In the genomic region with DNA sequence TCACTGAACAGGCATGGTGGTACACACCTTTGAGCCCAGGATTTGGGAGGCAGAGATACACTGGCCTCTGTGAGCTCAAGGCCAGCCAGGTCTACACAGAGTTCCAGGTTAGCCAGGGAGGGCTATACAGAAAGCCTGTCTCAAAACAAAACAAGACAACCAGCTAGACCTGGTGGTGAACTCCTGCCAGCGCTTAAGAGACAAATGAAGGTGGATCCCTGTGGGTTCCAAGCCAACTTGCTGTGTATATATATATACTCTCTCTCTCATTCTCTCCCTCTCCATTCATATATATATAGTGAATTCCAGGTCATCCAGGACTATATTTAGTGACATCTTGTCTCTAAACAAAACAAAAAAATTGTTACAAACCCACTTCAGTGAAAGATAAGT, we compare ENCODE assay signal across 8 mouse cellular contexts. TPM values are rescaled to one million over a fixed set of nuclear protein-coding genes. Genes with fewer than 3 reads are reported as not detected.
DNase-seq lines count a peak whose midpoint lies in the region; ATAC-seq and TF ChIP-seq lines count a peak whose summit lies in the region.

No protein-coding gene starts in this region.

- H3K4me3 ChIP-seq in cerebellum, adult 2 months (replicated peaks; ENCODE audit: insufficient read depth, low read depth, low read length): peak overlapping the region; percentile 88
- H3K4me3 ChIP-seq in thymus, adult 2 months (ENCODE audit: control insufficient read depth, insufficient read depth, low read length): peak overlapping the region; percentile 91; the same call in 1 of the 2 replicates
- peak overlapping the region; percentile 86 for H3K4me3 ChIP-seq in liver, embryonic 13.5 days (replicated peaks)

- WGBS in cerebellum, adult 2 months: 33% methylated on average over 1 of the region's 1 CpGs
- 68% methylated on average over 1 of the region's 1 CpGs for WGBS in thymus, adult 2 months
- 57% methylated on average over 1 of the region's 1 CpGs for WGBS in liver, embryonic 13.5 days (ENCODE audit: insufficient replicate concordance)

- no peak overlapping the region for H3K27ac ChIP-seq in cerebellum, adult 2 months (ENCODE audit: insufficient read depth, low read length)
- no peak overlapping the region for H3K27ac ChIP-seq in thymus, adult 2 months (ENCODE audit: control insufficient read depth, insufficient read depth, low read length)
- H3K27ac ChIP-seq in liver, embryonic 13.5 days: peak overlapping the region; percentile 87

- no peak for ATAC-seq in liver, embryonic 13.5 days (ENCODE audit: low read depth)

- H3K4me2 ChIP-seq in liver, embryonic 13.5 days: peak overlapping the region; percentile 79

- H3K27me3 ChIP-seq in cerebellum, adult 2 months (ENCODE audit: control insufficient read depth, insufficient read depth, low read length): no peaks in the 10 kb centered on the region
- no peaks in the 10 kb centered on the region for H3K27me3 ChIP-seq in thymus, adult 2 months (ENCODE audit: control insufficient read depth, insufficient read depth, low read length)
- H3K27me3 ChIP-seq in liver, embryonic 13.5 days: no peaks in the 10 kb centered on the region

- no peak for TF ChIP-seq POLR2A in cerebellum, adult 2 months (IDR thresholded peaks at IDR 0.05; ENCODE audit: borderline replicate concordance, insufficient read depth, low read length)
- no peak for TF ChIP-seq POLR2A in thymus, adult 2 months (IDR thresholded peaks at IDR 0.05; ENCODE audit: control insufficient read depth, extremely low read depth, insufficient read depth, low read length, poor library complexity)

- H3K4me1 ChIP-seq in cerebellum, adult 2 months (ENCODE audit: control insufficient read depth, insufficient read depth, low read length): peaks cover 5% of the 10 kb centered on the region; the same call in 1 of the 2 replicates
- H3K4me1 ChIP-seq in thymus, adult 2 months (replicated peaks; ENCODE audit: control insufficient read depth, insufficient read depth, low read length): peaks cover 14% of the 10 kb centered on the region
- H3K4me1 ChIP-seq in liver, embryonic 13.5 days (replicated peaks): peaks cover 35% of the 10 kb centered on the region

- H3K9ac ChIP-seq in liver, embryonic 13.5 days: peak overlapping the region; percentile 89

- no peaks in the 10 kb centered on the region for H3K9me3 ChIP-seq in liver, embryonic 13.5 days (replicated peaks)

- no peak for TF ChIP-seq CTCF in cerebellum, adult 2 months (IDR thresholded peaks at IDR 0.05; ENCODE audit: borderline replicate concordance, insufficient read depth, low read depth, low read length)
- TF ChIP-seq CTCF in thymus, adult 2 months (IDR thresholded peaks at IDR 0.05; ENCODE audit: borderline replicate concordance, control insufficient read depth, extremely low read depth, insufficient read depth, low read length, poor library complexity): no peak

- H3K36me3 ChIP-seq in thymus, adult 2 months (ENCODE audit: control insufficient read depth, insufficient read depth, low read length): no peaks in the 10 kb centered on the region; the same call in 1 of the 2 replicates
- H3K36me3 ChIP-seq in liver, embryonic 13.5 days: peaks cover 42% of the 10 kb centered on the region

- no peak for DNase-seq in cerebellum, adult 2 months
- DNase-seq in cerebellum, adult 9-11 months: no peak
- DNase-seq in thymus, adult 2 months: no peak
- DNase-seq in thymus, postnatal 25 days: no peak
- no peak for DNase-seq in liver, embryonic 13.5 days
- no peak for DNase-seq in retina, embryonic 14.5 days (ENCODE audit: low spot score)
- DNase-seq in layer of hippocampus, adult 11-12 months (ENCODE audit: low spot score): no peak
- no peak for DNase-seq in frontal cortex, postnatal 36 days (ENCODE audit: low spot score in 2 of 2)

RNA-seq across cellular contexts. Expression of gene Acot8, which starts 0.8 kb away (rescaled TPM):
- polyA plus RNA-seq in cerebellum, adult 2 months (2012; rRNA removed): 36.5 and 39.3 TPM in 2 replicates
- polyA plus RNA-seq in thymus, adult 2 months (2012; rRNA removed): 84.6 and 87.9 TPM in 2 replicates
- 18.8 and 20.3 TPM in 2 replicates for polyA plus RNA-seq in liver, embryonic 13.5 days (2015; fragmentation: Nextera tagmentation; extraction: Ambion mirVana)

RNA-seq across cellular contexts. Expression of gene Zswim3, which starts 1.0 kb away (rescaled TPM):
- 7.6 and 8.1 TPM in 2 replicates for polyA plus RNA-seq in cerebellum, adult 2 months (2012; rRNA removed)
- 5.9 and 6.2 TPM in 2 replicates for polyA plus RNA-seq in thymus, adult 2 months (2012; rRNA removed)
- polyA plus RNA-seq in liver, embryonic 13.5 days (2015; fragmentation: Nextera tagmentation; extraction: Ambion mirVana): 4.3 and 5.1 TPM in 2 replicates

RNA-seq across cellular contexts. Expression of gene Snx21, which starts 18.3 kb away (rescaled TPM):
- polyA plus RNA-seq in cerebellum, adult 2 months (2012; rRNA removed): 70.7 and 70.8 TPM in 2 replicates
- 9.0 and 11.9 TPM in 2 replicates for polyA plus RNA-seq in thymus, adult 2 months (2012; rRNA removed)
- 4.1 TPM in 2 replicates for polyA plus RNA-seq in liver, embryonic 13.5 days (2015; fragmentation: Nextera tagmentation; extraction: Ambion mirVana)

RNA-seq across cellular contexts. Expression of gene Zswim1, which starts 18.6 kb away (rescaled TPM):
- polyA plus RNA-seq in cerebellum, adult 2 months (2012; rRNA removed): 19.4 and 20.0 TPM in 2 replicates
- polyA plus RNA-seq in thymus, adult 2 months (2012; rRNA removed): 9.5 and 11.5 TPM in 2 replicates
- 6.2 and 6.9 TPM in 2 replicates for polyA plus RNA-seq in liver, embryonic 13.5 days (2015; fragmentation: Nextera tagmentation; extraction: Ambion mirVana)

RNA-seq across cellular contexts. Expression of gene Tnnc2, which starts 24.1 kb away (rescaled TPM):
- polyA plus RNA-seq in cerebellum, adult 2 months (2012; rRNA removed): 0.57 and 0.62 TPM in 2 replicates
- polyA plus RNA-seq in thymus, adult 2 months (2012; rRNA removed): 0.38 TPM in 1 of 2 replicates, not detected in the other
- 5.1 and 8.4 TPM in 2 replicates for polyA plus RNA-seq in liver, embryonic 13.5 days (2015; fragmentation: Nextera tagmentation; extraction: Ambion mirVana)
